Mouse (Mus musculus): Measurements from ENCODE around the gene Stum. TPM values are rescaled to one million over a fixed set of nuclear protein-coding genes. Genes with fewer than 3 reads are reported as not detected.

Stum gene
- polyA plus RNA-seq, 1 experiment from 2014 or later = 0.44 TPM

DNA sequence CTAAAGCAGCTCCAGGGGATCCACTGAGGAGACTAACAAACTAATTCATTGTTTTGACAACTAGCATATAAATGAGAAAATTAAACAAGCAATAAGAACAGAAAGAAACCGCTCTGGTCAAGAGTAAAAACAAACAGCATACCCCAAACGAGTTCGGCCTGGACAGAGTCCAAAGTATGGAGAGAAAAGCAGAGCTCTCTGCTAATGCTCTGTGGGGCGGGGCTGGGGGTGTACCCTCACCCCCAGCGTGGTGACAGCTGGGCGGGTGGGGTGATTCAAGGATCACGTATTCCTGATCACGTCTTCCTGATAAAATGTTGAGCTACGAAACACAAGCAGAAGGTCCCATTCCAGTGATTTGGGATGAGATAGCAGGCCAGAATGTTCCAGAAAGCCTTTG is 9.5 kb upstream of the Stum start:
- H3K27me3 ChIP-seq (replicated peaks) = peaks cover 38% of the 10 kb centered on the region
- H3K27ac ChIP-seq (replicated peaks) = no peak overlapping the region
- no peak overlapping the region for H3K4me2 ChIP-seq
- H3K4me3 ChIP-seq = no peak overlapping the region
- no peaks in the 10 kb centered on the region for H3K9me3 ChIP-seq
- 52% methylated on average over 9 of the region's 9 CpGs for WGBS
- no peaks in the 10 kb centered on the region for H3K4me1 ChIP-seq
- no peak for ATAC-seq (ENCODE audit: extremely low read depth, insufficient number of reproducible peaks, low FRiP score, low TSS enrichment)
- no peaks in the 10 kb centered on the region for H3K36me3 ChIP-seq
- no peak overlapping the region for H3K9ac ChIP-seq

DNA sequence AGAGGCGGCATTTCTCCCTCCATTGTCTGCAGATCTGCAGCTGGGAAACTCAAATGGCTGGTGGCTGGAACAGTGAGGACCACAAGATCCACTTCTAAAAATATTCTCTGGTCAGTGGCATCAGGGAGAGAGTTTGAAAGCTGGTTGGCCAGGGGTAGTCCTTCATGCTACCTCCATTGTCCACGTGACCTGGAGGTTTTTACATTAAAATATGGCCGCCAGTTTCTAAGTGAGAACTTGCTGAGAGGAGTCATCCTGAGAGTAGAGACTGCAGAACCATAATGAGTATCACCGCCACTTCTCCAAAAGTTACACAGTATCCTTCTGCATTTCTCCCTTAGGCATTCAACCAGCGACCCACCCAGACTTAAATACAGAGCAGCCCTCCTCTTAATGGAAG is 2.0 kb upstream of the Stum start:
- Histone ChIP-seq H3K36me3 (no peaks in the 10 kb centered on the region), H3K4me3 (no peak overlapping the region), H3K4me1 (peaks cover 26% of the 10 kb centered on the region), H3K27me3 (replicated peaks) (peaks cover 94% of the 10 kb centered on the region), H3K4me2 (no peak overlapping the region), H3K9ac (no peak overlapping the region), H3K9me3 (no peaks in the 10 kb centered on the region), H3K27ac (replicated peaks) (no peak overlapping the region)
- WGBS = 77% methylated on average over 5 of the region's 5 CpGs
- ATAC-seq (ENCODE audit: extremely low read depth, insufficient number of reproducible peaks, low FRiP score, low TSS enrichment) = no peak

DNA sequence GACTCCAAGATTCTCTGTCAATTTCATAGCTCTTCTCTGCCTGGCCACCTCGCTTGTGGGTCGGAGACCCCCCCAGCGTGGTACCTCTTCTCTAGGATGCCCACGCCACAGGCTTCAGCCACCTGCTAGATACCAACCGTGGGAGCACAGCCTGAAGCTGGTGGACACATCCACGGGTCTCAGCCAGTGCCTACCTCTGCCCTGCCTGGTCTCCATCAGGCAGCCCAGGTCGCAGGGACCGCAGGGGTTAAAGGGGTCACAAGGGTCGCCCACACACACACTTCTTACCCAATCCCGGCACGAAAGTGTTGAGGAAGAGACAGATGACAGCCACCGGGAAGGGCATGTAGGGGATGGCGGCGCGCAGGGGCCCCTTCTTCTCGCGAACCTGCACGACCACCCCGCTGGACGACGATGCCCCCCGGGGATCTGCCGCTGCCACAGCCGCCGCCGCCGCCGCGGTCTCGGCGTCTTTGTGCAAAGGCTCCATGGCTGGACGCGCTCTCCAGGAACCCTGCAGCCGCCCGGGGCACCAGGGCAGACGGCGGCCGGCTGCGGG is 385 bp downstream of the Stum start:
- H3K4me2 ChIP-seq = peak overlapping the region; percentile 76
- peaks cover 99% of the 10 kb centered on the region for H3K27me3 ChIP-seq (replicated peaks)
- WGBS = 4% methylated on average over 38 of the region's 39 CpGs
- no peak for ATAC-seq (ENCODE audit: extremely low read depth, insufficient number of reproducible peaks, low FRiP score, low TSS enrichment)
- H3K4me3 ChIP-seq = peak overlapping the region; percentile 52
- peaks cover 26% of the 10 kb centered on the region for H3K4me1 ChIP-seq
- no peaks in the 10 kb centered on the region for H3K36me3 ChIP-seq
- no peaks in the 10 kb centered on the region for H3K9me3 ChIP-seq
- no peak overlapping the region for H3K27ac ChIP-seq (replicated peaks)
- peak overlapping the region; percentile 56 for H3K9ac ChIP-seq

DNA sequence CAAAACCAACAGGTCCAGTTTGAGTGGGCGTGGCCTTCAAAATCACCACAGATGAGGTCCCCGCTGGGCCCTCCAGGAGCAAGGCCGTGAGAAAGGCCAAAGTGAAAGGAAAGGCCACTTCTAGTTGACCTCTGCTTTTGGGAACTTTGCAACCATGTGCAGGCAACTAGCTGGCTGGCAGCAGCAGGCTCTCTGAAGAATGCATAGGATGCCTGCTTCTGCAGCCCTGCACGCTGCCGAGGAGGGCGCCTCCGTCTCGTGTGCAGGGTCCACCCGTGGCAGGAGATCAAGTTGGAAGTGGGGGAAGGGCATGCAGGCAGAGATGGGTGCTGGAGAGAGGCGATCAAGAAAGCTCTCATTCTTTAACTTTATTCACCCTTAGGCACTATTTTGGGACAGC is 1.3 kb downstream of the Stum start:
- H3K27ac ChIP-seq (replicated peaks) = no peak overlapping the region
- peaks cover 99% of the 10 kb centered on the region for H3K27me3 ChIP-seq (replicated peaks)
- H3K4me3 ChIP-seq = peak overlapping the region; percentile 52; the same call in 1 of the 2 replicates
- WGBS = 24% methylated on average over 10 of the region's 10 CpGs
- peak overlapping the region; percentile 76 for H3K4me2 ChIP-seq
- H3K9ac ChIP-seq = no peak overlapping the region
- no peaks in the 10 kb centered on the region for H3K36me3 ChIP-seq
- no peaks in the 10 kb centered on the region for H3K9me3 ChIP-seq
- ATAC-seq (ENCODE audit: extremely low read depth, insufficient number of reproducible peaks, low FRiP score, low TSS enrichment) = no peak
- peaks cover 26% of the 10 kb centered on the region for H3K4me1 ChIP-seq

DNA sequence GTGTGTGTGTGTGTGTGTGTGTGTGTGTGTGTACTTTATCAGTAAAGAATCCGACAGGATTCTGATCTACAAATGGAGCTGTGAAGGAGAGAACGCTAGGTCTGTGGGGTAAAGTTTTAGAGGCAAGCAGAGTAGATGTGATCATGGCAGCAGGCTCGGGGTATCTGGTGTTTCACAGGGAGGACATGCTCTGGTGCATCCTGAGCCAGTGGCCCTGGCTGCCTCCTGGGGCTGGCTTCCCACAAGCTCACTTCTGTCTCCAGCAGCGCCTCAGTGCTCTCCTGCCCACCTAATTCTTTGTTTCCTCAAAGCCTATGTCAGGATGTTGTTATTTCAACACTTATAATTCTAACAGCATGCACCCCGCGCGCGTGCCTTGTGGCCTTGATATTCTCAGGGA is 2.0 kb downstream of the Stum start:
- no peak for ATAC-seq (ENCODE audit: extremely low read depth, insufficient number of reproducible peaks, low FRiP score, low TSS enrichment)

DNA sequence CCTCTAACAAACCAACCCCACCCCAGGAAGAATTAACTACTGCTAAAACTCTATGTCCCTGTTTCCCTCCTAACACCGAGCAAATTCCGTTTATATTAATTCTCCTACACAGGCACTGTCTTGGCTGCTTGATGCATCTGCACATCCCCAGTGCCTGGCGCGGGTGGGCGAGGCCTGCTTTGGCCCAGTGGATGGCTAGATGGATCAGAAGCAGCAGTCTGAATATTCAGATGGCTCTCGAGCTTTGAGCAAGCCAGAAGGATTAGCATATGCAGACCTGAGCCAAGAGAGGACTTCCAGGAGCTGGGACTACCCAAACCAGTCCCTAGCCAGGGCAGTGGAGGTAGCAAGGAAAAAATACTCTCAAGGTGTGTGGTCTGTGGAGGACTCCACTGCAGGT is 3.0 kb downstream of the Stum start:
- H3K27ac ChIP-seq (replicated peaks) = no peak overlapping the region
- H3K4me2 ChIP-seq = no peak overlapping the region
- H3K9me3 ChIP-seq = no peaks in the 10 kb centered on the region
- peaks cover 97% of the 10 kb centered on the region for H3K27me3 ChIP-seq (replicated peaks)
- 40% methylated on average over 6 of the region's 6 CpGs for WGBS
- ATAC-seq (ENCODE audit: extremely low read depth, insufficient number of reproducible peaks, low FRiP score, low TSS enrichment) = no peak
- no peaks in the 10 kb centered on the region for H3K36me3 ChIP-seq
- H3K9ac ChIP-seq = no peak overlapping the region
- no peak overlapping the region for H3K4me3 ChIP-seq
- H3K4me1 ChIP-seq = peaks cover 26% of the 10 kb centered on the region

More for the DNA sequence above, 2.0 kb downstream of the Stum start:
- no peak overlapping the region for H3K4me2 ChIP-seq
- H3K36me3 ChIP-seq = no peaks in the 10 kb centered on the region
- H3K4me3 ChIP-seq = no peak overlapping the region
- H3K27ac ChIP-seq (replicated peaks) = no peak overlapping the region
- peaks cover 26% of the 10 kb centered on the region for H3K4me1 ChIP-seq
- no peaks in the 10 kb centered on the region for H3K9me3 ChIP-seq
- H3K9ac ChIP-seq = no peak overlapping the region
- WGBS = 61% methylated on average over 8 of the region's 8 CpGs
- peaks cover 99% of the 10 kb centered on the region for H3K27me3 ChIP-seq (replicated peaks)

DNA sequence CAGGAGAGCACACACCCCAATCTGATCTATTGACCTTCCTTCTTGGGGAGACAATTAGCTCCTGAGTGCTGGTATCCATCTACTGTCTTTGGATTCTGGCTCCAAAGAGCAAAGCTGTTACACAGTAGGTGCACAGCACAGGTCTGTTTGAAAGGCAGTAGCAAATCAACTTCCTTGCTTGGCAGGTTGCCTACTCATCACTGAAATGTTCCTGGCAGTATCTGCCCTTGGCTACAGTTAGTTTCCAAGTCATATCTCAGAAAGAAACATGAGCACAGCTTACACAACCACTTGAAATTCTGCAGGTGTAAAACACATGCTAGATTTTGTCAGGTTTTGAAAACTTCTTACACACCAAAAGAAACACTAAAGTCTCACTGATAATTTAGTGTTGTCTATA is 9.7 kb downstream of the Stum start:
- Histone ChIP-seq H3K9ac (no peak overlapping the region), H3K27me3 (replicated peaks) (peaks cover 52% of the 10 kb centered on the region), H3K4me2 (no peak overlapping the region), H3K9me3 (no peaks in the 10 kb centered on the region), H3K4me1 (no peaks in the 10 kb centered on the region), H3K4me3 (no peak overlapping the region), H3K36me3 (no peaks in the 10 kb centered on the region), H3K27ac (replicated peaks) (no peak overlapping the region)
- ATAC-seq (ENCODE audit: extremely low read depth, insufficient number of reproducible peaks, low FRiP score, low TSS enrichment) = no peak

DNA sequence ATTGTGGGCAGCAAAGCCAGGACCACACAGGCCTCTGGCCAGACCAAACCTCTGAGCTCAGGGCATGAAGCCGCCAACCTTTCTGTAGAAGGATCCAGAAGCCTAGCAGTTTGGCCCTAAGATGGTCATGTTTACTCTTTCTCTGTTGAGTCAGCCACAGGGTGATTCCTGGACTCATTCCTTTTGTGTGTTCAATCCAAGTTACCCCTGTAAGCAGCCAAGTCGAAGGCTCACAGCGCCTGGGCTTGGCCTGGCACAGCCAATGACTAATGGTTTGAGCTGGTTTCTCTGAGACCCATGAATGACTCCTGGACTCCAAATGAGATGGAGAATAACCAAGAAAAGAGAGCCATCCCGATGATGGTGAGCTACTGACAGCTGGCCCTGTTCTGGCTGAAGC is 15.3 kb downstream of the Stum start:
- WGBS = 80% methylated on average over 4 of the region's 4 CpGs
- ATAC-seq (ENCODE audit: extremely low read depth, insufficient number of reproducible peaks, low FRiP score, low TSS enrichment) = no peak

DNA sequence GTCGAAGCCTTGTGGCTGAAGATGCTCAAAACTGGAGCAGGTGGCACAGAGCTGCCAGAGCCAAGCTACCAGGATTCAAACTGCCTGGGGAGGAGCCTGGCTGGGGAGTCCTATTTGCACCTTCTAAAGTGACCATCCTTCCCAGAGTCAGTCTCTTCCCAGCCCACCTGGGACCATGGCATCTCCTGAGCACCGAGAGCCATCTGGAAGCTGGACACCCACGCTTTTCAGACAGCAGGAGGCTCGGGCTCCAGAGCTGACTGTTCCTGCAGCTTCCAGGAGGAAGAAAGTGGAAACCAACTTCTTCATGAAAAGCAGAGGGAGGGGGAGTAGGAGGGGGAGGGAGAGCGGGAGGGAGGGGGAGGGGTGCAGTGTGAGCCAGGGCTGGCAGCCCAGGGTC is 17.7 kb downstream of the Stum start:
- peaks cover 9% of the 10 kb centered on the region for H3K4me1 ChIP-seq
- H3K27me3 ChIP-seq (replicated peaks) = peaks cover 31% of the 10 kb centered on the region
- H3K27ac ChIP-seq (replicated peaks) = no peak overlapping the region
- WGBS = 56% methylated on average over 5 of the region's 5 CpGs
- no peak overlapping the region for H3K9ac ChIP-seq
- no peak overlapping the region for H3K4me3 ChIP-seq
- H3K36me3 ChIP-seq = no peaks in the 10 kb centered on the region
- H3K4me2 ChIP-seq = no peak overlapping the region
- H3K9me3 ChIP-seq = 0 out of 2 replicates have a peak, but pooled peaks cover 6% of the 10 kb centered on the region
- no peak for ATAC-seq (ENCODE audit: extremely low read depth, insufficient number of reproducible peaks, low FRiP score, low TSS enrichment)

More for the DNA sequence above, 15.3 kb downstream of the Stum start:
- no peak overlapping the region for H3K9ac ChIP-seq
- H3K9me3 ChIP-seq = 0 out of 2 replicates have a peak, but pooled peaks cover 6% of the 10 kb centered on the region
- H3K27me3 ChIP-seq (replicated peaks) = peaks cover 22% of the 10 kb centered on the region
- no peaks in the 10 kb centered on the region for H3K4me1 ChIP-seq
- no peak overlapping the region for H3K27ac ChIP-seq (replicated peaks)
- H3K4me2 ChIP-seq = no peak overlapping the region
- H3K36me3 ChIP-seq = no peaks in the 10 kb centered on the region
- no peak overlapping the region for H3K4me3 ChIP-seq

DNA sequence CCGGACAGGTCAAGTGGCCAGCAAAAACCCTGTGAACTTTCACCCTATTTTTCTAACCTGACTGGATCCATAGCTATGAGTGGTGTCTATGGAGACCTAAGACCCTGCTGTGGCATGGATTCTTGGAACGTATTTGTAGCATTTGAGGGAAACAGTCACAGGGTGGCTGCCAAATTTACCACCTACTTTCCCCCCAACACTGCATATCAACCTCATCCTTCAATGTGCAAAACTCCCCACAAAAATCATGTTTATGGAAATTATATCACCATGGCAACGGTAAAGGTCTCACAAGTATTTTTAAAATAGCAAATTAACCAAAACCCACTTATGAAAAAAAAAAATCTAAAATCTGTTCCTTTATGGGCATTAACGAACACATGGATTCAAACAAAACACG is 18.9 kb downstream of the Stum start:
- WGBS = 79% methylated on average over 5 of the region's 5 CpGs
- Histone ChIP-seq H3K27me3 (replicated peaks) (peaks cover 41% of the 10 kb centered on the region), H3K27ac (replicated peaks) (no peak overlapping the region), H3K9ac (no peak overlapping the region), H3K4me3 (no peak overlapping the region), H3K4me2 (no peak overlapping the region), H3K36me3 (no peaks in the 10 kb centered on the region), H3K4me1 (peaks cover 9% of the 10 kb centered on the region), H3K9me3 (0 out of 2 replicates have a peak, but pooled peaks cover 6% of the 10 kb centered on the region)
- no peak for ATAC-seq (ENCODE audit: extremely low read depth, insufficient number of reproducible peaks, low FRiP score, low TSS enrichment)

DNA sequence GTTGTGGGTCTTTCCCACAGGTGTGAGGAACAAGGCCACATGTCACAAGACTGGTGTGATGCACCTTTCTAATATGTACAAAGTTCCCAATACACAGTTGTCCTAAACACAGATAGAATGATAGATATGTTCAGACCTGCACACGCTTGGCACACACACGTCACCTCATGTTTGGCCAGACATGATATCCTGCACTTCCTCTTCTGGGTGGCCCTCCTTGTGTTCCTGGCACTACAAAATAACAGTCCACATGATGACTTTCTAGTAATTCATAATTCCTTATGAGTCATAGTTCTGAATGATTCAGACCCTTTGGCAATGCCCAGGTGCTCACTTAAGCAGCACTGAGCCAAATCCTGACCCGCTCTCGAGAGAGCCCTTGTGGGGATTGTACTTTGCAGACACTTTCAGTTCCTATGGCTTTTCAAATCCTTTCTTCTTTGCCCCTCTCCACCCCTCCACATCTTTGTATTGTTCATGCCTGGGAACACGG is 20.3 kb downstream of the Stum start:
- Histone ChIP-seq H3K27me3 (replicated peaks) (peaks cover 52% of the 10 kb centered on the region), H3K4me1 (peaks cover 17% of the 10 kb centered on the region), H3K27ac (replicated peaks) (no peak overlapping the region), H3K36me3 (no peaks in the 10 kb centered on the region), H3K9me3 (0 out of 2 replicates have a peak, but pooled peaks cover 6% of the 10 kb centered on the region), H3K4me3 (no peak overlapping the region), H3K9ac (no peak overlapping the region), H3K4me2 (no peak overlapping the region)
- WGBS = 84% methylated on average over 5 of the region's 5 CpGs
- no peak for ATAC-seq (ENCODE audit: extremely low read depth, insufficient number of reproducible peaks, low FRiP score, low TSS enrichment)

DNA sequence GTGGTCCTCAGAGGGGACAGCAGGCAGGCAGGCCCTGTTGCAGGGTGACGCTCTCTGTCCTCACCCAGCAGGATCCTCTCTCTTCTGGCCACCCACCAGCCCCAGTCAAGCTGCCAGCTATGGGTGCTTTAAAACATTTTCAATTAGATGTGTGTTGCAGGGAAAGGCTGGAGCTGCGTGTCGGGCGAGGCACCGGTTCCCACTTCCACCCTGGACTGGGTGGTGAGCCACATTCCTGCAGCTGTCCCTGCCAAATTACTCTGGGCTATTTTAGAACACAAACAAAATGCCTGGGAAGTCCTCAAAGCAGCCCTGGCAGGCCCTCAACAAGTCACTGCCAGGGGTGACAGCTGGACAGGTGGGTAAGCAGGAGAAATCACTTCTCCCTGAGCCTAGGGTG is 20.9 kb downstream of the Stum start:
- Histone ChIP-seq H3K9ac (no peak overlapping the region), H3K4me2 (no peak overlapping the region), H3K27ac (replicated peaks) (no peak overlapping the region), H3K4me1 (peaks cover 21% of the 10 kb centered on the region), H3K27me3 (replicated peaks) (peaks cover 57% of the 10 kb centered on the region), H3K4me3 (no peak overlapping the region), H3K9me3 (0 out of 2 replicates have a peak, but pooled peaks cover 6% of the 10 kb centered on the region), H3K36me3 (no peaks in the 10 kb centered on the region)
- 56% methylated on average over 5 of the region's 5 CpGs for WGBS
- ATAC-seq (ENCODE audit: extremely low read depth, insufficient number of reproducible peaks, low FRiP score, low TSS enrichment) = no peak
